Mouse (Mus musculus): ENCODE measurements at regions not wholly inside any gene's neighbourhood (a gene's known extent, or its start where the extent isn't known, plus 50 kb on each side); places are given as distances from the start of the nearest gene placed in this dataset.

DNA sequence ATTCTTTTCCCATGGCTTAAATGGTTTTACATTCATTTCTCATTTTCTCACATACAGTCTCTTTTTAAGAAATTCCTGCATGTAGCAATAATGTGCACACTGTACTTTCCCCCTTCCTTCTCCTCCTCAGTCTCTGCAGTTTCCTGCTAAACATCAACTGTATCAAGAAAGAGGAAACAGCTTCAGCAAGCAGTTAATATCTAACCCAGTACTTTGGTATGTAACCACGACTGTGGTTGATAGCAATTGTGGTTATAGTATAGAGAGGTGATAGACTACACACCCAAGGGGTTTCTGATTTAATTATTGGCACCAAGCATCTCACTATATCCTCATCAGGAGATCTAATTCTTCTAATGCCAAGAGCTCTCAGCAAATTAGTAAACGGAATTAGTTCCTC is 52.8 kb upstream of the Eci2 start:
- intact Hi-C loops (cut with DNase I), result no loop called here
- DNase-seq, result no peak

DNA sequence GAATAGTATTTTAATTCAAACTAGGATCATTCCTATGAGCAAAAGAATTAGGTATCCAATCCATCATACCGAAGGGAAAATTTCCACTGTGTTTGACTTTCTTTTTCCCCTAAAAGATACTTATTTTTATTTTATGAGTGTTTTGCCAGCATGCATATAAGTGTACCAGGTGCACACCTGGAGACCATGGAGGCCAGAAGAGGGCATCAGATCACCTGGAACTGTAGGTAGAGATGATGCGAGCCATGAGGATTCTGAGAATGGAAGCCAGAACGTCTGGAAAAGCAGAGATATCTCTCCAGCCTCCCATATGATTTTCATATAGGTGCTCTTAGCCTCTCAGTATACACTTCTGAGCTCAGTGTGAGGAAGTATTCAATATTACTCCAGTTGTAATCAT is 58.5 kb upstream of the Eci2 start:
- DNase-seq, result no peak
- intact Hi-C loops (cut with DNase I), result no loop called here

DNA sequence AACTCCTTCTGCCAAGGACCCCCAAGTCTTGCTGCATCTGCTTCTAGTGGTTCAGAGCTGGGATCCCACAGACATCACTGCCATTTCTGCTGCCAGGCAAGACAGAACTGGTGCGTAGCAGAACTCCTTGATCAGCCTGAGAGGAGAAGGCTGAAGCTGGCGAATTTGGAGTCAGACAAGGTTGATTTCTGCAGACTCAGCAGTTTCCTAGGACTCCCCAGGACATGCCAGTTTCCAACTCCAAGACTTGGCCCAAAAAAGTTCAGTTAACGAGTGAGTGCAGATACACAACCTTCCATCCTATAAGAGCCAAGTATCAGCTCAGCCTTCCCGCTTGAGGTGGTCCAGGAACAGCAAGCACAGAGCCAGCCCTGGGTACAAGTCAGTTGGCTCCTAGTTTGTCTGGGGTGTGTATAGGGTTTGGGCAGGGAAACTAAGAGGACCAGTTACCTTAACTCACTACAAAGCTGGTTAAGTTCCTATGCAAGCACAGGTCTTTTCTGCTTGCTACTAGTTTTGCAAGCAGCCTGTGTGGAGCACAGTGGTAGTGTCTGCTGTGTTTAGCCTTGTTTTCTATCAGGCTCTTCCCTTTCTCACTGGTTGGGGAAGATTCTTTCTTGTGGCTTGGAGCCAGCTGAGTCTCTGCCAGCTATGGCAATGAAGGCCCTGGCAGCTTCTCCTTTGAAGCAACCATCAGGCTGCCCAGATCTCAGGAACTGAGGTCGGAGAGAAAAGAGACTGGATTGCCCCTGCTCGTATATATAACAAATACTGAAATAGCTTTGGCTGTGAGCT is 60.5 kb upstream of the Eci2 start:
- DNase-seq, result peak; percentile 92
- intact Hi-C loops (cut with DNase I), result no loop called here

DNA sequence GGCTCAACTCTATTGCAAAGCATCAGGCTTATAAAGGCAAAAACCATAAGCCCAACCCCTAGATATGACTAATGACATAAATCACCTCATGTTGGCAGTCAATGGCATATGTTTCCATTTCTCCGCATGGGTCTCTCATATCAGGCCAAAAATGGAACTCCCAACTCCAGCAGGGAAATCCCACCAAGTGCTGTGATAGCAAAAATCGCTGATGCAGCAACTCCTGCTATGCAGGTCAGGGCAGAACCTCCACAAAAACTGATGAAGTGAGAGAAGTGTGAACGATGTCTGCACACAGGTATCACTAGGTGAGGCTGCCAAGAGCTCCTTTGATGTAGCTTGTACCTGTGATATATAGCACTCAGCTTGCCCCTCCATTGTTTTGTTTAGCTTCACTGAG is 64.3 kb upstream of the Eci2 start:
- intact Hi-C loops (cut with DNase I), result no loop called here
- no peak for DNase-seq

DNA sequence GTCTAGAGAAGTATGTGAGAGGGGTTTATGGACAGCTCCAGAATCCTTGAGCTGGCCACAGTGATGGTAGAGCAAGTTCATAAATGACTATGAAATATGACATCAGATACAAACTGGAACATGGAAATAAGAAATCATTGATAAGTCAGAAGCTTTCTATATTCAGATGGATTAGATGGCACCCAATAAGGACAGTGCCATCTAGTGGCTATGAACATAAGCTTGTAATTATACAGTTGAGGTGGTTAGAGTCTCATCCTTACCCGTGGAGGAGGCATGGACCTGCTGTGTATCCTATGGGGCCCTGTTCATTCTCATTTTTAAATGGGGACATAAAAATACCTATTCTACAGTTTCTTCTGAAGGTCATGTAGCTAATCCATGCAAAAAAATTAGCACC is 92.9 kb upstream of the Eci2 start:
- DNase-seq, result no peak
- intact Hi-C loops (cut with DNase I), result no loop called here

DNA sequence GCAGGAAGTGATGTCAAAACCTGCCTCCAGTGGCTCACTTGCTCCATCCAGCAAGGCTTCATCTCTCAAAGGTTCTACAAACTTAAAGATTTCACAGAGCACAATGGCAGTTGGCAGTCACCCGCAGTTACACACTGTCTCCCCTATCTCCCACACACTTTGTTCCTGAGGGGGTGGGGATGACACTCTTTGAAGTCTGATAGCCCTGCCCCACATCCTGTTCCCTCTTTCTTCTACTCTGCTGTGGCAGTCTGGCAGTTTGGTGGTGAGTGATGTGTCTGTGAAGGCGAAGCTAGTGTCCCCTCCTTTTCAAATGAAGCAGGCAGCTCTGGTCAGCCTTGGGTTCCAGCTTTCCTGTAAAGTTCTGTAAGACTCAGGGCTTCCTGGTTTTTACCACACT is 102.6 kb upstream of the Eci2 start:
- intact Hi-C loops (cut with DNase I), result no loop called here
- no peak for DNase-seq

DNA sequence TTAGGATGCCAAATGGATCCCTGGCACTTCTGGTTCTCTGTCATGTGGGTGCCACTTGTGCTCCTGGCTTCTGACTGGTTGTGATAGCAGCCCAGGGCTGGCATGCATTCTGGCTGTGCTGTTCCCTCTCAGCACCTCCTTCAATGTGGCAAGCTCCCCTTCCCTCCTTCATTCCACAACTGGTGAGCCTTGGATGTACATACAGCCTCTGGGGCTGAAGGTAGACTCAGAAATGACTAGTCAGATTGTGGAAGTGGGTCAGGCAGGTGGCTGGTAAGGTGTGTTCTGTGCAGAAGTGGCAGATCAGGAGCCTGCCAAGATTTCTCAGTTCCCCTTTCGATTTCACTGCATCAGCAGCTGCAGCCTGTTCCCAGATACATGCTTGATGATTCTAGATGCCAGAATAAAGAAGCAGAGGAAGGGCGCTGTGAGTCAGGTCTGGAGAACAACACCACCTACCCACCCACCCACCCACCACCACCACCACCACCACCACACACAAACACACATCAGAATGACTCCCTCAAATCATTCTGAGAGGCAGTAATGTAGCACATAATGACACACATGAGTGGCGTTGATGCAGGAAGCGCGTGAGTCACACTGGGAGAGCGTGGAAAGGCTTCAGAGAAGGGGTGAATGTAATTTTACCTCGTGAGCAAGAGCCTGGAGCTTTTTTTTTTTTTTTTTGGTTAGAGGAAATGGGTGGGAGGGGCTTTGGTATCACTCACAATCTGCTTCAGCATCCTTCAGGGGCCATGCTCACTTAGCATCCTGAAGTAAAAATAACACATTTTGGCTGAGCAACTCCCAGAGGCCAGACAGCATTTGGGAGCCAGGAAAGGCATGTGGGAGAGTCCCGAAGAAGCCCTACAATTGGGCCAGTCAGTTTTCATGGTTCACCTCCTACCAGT is 104.6 kb upstream of the Eci2 start:
- intact Hi-C loops (cut with DNase I), result no loop called here
- no peak for DNase-seq

DNA sequence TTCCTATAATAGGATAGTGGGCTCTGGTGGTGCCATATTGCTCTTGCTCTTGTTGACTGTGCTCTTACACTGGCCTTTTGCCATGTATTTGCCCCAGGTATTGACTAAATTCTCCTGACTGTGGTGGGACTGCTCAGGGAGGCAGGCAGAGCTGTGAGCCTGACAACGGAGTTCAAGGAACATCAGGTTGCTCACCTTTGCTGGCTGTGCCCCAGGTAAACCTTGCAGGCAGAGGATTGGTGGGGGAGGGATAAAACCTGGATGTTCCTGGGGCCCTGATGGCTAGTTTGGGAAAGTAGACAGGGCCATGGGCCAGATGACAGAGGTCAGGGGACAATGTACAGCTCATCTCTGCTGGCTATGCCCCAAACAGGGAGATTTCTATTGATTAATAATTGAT is 124.7 kb upstream of the Eci2 start:
- DNase-seq, result no peak
- intact Hi-C loops (cut with DNase I), result no loop called here

DNA sequence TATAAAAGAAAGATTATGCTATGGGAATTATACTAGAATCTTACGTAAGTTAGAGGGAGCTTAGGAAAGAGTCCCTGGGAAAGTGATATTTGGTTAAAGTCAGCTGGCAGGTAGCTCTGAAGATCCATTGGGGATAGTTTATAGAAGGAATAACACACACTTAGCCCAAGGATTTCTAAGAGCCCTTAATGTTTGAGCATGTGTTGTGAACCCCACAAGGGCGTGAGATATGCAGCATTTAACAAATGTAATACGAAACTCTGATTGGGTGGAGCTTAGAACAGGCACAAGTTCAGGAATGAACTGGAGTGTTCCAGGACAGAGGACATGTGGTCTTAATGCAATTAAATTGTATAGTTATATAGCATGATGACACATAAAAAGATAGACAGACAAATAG is 132.6 kb upstream of the Eci2 start:
- intact Hi-C loops (cut with DNase I), result no loop called here
- DNase-seq, result no peak

DNA sequence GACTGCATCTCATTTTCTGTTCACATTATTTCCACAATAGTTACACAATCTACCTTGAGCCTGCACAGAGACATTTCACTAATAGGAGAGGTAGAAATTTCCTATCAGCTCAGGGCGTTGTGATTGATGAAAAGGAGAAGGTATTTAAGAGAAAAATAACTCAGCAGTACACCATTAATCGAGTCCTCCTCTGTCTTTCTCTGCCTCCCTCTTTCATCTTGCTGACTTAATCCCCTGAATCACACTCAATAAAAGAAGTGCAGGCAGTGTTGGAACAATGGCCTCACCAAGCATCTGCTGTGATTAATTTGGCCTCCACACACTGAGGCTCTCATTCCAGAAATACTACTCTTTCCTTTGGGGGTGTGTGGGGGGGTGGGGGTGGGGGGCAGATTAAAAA is 133.9 kb upstream of the Eci2 start:
- intact Hi-C loops (cut with DNase I), result no loop called here

DNA sequence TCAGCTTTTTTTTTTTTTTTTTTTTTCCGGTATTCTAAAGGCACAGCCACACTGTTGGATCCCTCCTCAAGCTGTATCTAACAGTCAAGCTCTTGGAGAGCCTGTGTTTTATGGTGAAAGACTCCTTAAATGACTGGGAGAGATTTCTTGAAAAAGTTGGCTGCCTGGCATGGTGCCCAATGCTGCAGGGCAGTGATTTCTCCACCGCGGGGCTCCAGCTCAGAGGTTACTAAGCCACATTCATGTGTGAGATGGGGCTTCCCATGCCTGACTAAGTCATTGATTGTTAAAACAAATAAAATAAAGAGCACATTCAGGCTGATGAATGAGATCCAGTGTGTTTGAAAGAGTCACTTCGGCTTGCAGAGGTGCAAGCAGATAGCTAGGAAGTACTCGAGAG is 139.2 kb upstream of the Eci2 start:
- intact Hi-C loops (cut with DNase I), result no loop called here
- peak; percentile 60 for DNase-seq

More for the DNA sequence above, 133.9 kb upstream of the Eci2 start:
- no peak for DNase-seq

DNA sequence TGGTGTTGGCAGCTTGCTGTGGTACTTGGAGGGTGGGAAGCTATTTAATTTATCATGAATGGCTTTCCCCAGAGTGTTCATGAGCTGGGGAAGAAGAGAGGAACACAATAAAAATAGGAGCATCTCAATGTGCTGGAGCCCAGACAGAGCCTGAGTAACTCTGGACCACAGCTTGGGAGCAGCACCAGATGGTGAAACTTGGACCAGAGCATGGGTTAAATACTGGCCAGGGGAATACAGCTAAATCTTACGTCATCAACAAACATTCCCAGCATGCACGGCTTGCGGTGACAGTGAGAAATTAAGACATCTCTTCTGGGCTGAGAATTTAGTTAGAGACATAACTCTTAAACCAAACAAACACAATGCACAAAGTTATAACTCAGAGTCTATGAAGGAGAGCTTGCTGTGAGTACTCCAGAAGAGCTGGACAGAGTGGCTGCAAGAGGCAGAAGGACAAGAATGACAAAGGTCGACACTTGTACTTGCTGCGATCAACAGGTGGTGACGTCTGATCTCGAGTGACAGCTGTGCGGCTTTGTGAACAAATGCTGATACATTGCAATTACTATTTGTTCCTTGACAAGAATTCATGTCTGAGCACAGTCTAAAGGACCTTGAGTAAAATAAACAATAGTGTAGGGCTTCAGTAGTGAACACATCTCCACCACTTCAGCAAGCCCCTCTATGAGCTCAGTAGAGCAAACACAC is 140.1 kb upstream of the Eci2 start:
- peak; percentile 15 for DNase-seq
- intact Hi-C loops (cut with DNase I), result no loop called here

DNA sequence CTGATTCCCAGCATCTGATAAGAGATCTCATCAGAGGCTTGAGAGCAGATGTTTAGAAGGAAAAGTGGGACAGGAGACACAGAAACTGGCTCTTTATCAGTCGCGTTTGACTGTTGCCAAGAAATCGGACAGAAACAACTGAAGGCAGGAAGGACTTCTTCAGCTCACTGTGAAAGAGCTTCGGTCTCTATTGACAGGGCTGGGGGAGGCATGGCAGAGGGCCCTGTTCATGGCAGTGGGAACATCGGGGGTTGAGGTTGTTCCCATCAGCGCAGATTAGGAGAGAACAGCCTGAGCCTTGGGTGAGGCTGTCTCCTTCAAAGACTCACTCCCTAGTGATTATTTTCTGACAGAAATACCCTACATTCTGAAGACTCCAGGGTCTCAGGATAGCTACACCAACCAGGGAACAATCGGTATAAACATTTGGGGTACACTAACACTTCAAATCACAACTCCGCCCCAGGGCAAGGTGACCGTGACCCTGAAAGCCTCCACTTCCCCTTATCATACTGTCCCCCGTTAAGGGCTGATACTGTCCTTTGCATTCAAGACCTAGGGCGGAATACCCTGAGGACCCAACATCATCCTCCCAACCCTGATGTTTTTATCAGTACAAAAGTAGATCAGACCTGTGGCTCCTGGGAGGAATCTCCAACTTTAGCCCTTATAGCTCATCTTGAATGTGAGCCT is 144.8 kb upstream of the Eci2 start:
- intact Hi-C loops (cut with DNase I), result no loop called here

DNA sequence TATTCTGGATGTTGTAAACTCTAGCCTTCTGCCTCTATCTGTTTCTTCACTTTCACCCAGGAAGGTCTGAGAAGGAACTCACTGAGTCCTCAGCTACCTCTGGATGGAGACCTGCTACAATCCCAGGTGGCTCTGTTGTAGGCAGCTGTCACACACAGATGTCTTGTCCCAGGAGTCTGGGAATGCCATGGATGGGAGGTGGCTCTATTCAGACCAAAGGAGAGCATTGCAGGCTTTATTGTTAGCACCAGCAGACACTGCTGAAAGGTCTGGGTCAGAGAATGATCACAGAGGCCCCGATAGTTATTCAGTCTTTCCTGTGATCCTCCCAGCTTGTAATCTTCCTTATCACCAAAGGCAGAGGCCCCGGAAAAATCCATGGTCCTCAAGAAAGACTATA is 146.6 kb upstream of the Eci2 start:
- intact Hi-C loops (cut with DNase I), result no loop called here
- DNase-seq, result no peak

More for the DNA sequence above, 144.8 kb upstream of the Eci2 start:
- DNase-seq, result no peak

DNA sequence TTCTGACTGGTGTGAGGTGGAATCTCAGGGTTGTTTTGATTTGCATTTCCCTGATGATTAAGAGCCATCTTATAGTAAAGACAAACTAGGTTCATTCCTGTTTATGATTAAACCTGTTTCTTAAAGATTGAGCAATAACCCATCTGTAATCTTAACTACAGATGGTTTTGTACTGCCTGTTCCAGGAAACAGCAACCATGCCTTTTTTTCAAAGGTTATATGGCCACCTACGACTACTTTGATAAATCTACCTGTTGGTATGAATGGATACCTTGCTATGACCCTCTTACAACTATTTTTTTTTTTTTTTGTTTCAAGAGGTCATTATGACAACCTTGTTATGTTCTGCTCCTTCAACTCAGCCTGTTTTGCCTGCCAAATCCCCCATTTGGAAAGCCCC is 148.7 kb upstream of the Eci2 start:
- DNase-seq, result no peak
- intact Hi-C loops (cut with DNase I), result no loop called here

DNA sequence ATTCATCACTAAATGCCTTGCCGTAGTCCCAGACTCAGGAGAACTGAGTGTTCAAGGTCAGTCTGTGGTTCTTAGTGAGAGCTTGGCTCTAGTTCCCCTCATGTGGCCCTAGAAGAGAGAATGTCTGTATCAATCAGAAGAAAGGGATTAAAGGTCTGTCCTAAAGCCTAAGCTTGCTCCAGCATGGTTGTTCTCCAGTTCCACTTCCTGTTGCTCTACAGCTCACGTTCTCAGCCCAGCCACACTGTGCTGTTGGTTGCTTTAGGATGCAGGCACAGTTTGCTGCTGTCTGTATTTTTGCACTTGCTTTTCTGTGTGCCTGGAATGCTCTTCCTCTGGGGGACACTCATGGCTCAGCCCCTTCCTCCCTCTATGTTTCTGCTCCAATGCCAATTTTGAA is 150.4 kb upstream of the Eci2 start:
- no peak for DNase-seq
- intact Hi-C loops (cut with DNase I), result no loop called here

DNA sequence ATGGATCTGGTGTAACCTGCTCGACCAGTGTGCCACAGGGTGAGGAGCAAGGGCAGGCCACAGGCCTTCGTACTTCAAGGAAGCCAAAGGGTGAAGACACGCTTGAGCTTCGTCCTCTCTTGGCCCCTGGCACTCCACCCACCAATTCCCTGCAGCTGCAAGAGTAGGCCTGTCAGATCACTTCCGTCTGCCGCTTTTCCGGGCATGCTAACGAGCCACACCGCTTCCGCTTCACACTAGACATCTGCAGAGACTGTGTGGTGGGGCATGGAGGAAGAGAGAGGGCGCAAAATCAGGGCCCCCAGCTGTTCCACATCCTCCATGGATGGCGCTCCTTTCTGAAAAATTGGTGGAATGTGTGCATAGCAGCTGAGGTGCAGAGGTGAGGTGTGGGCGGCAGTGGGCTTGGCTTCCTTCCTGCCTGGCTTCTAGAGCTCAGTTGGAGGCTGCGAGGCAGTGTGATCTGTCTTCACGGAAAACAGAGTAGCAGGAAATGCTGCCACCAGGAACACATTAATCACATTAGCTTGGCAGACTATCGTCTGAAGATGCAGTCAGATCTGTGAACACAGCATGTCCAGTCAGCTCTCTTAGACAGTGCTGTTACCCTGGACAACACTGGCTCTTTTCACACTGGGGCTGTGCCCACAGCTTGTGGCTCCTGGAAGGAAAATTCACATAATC is 162.3 kb upstream of the Eci2 start:
- peak; percentile 48 for DNase-seq
- intact Hi-C loops (cut with DNase I), result no loop called here

DNA sequence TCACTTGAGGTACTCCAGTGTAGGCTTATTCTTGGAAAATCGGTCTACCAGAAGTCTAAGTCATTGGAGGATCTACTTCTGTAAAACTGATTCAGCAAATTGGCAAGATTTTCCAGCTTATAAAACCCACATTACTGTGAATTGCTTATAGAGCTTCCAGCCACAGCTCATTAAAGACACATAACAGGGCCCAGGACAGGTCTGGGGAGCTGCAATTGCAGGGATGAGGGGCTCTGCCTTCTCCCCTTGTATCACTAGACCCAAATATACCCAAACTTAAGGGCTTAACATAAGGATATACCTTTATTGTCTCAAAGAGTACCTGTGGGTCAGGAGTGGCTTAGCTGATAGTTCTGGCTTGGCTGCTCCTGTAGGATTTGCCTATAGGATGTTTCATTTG is 175.2 kb upstream of the Eci2 start:
- intact Hi-C loops (cut with DNase I), result no loop called here

DNA sequence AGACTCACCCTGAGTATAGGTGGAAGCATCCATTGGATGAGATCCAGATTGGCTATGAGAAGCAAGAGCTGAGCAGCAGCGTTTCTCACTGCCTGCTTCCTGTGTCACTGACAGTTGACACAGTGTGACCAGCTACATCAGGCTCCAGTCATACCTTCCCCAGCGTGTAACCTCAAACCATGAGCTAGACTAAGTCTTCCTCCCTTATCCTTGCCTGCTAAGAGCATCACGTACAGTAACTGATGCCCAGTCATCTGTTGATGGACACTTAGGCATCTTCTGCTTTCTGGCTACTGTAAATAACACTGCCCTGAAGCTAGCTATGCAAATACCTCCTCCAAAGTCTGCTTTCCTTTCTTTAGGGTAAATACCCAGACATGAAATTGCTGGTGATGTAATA is 181.4 kb upstream of the Eci2 start:
- no peak for DNase-seq
- intact Hi-C loops (cut with DNase I), result no loop called here

More for the DNA sequence above, 175.2 kb upstream of the Eci2 start:
- no peak for DNase-seq

DNA sequence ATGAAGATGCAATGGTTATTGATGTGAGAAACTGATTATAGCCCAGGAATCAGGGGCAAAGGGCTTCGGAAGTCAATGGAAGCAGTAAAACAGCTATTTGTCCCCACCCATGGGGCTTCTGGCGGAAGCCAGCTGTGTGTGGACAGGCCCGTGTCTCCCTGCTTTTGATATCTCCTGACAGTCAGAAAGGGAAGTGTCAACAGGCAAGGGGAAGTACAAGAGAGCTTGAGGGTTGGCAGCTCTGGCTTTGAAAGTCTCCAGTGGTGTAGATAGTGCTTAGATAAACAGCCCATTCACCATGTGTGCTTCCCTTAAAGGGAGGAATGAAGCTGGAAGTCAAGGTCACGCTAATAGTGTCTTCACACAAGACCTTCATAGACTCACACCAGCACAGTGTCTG is 182.7 kb upstream of the Eci2 start:
- intact Hi-C loops (cut with DNase I), result no loop called here
- no peak for DNase-seq

Measured in left cerebral cortex, postnatal 4 days (tissue).